Mouse (Mus musculus): ENCODE results near the gene Tph2. TPM values are rescaled to one million over a fixed set of nuclear protein-coding genes. Genes with fewer than 3 reads are reported as not detected.
A peak's percentile ranks its signal among the peaks of the same experiment; 100 is the strongest.

The Tph2 gene
- polyA plus RNA-seq (2012; rRNA removed), result 0.59 and 0.75 TPM in 2 replicates

GRCm38 (mm10) chr10:115184697-115185096 is at the start of gene Tph2:
Gene Tph2 (minus strand): TSS chr10:115185022.
- TF ChIP-seq POLR2A (IDR thresholded peaks at IDR 0.05; ENCODE audit: control insufficient read depth, low read depth, low read length), result no peak
- TF ChIP-seq CTCF (IDR thresholded peaks at IDR 0.05; ENCODE audit: control insufficient read depth, insufficient read depth, insufficient replicate concordance, low read depth, low read length), result peak; percentile 19; the same call in 1 of the 2 replicates
- Histone ChIP-seq H3K4me1 (ENCODE audit: control insufficient read depth, insufficient read depth, low read length) (no peaks in the 10 kb centered on the region), H3K4me3 (ENCODE audit: control insufficient read depth, low read depth, low read length) (no peak within 1 kb of the TSS), H3K27ac (ENCODE audit: control insufficient read depth, insufficient read depth, low read depth, low read length) (no peak within 1 kb of the TSS), H3K36me3 (ENCODE audit: control insufficient read depth, insufficient read depth, low read length) (no peaks in the 10 kb centered on the region), H3K27me3 (ENCODE audit: control insufficient read depth, insufficient read depth, low read length) (no peaks in the 10 kb centered on the region)

DNA sequence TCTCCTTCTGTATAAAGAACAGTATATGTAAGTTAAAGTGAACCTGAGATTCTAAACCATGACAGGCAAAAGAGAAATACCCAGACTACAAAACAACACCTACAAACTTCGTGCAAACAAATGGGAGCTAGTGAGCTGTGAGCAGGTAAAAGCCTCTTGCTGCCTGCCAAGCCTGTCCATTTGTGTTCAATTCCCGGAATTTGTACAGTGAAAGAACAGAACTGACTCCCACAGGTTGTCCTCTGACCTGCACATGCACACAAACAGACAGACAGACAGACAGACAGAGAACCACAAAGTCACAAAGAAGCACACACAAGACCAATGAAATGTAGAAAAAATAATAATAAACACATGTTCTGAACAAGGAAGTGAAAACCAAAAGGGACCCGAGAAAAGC is 49.0 kb upstream of the Tph2 start:
- H3K36me3 ChIP-seq (ENCODE audit: control insufficient read depth, insufficient read depth, low read length), result peaks cover 1% of the 10 kb centered on the region; the same call in 1 of the 2 replicates
- no peak overlapping the region for H3K4me3 ChIP-seq (ENCODE audit: control insufficient read depth, low read depth, low read length)
- no peaks in the 10 kb centered on the region for H3K27me3 ChIP-seq (ENCODE audit: control insufficient read depth, insufficient read depth, low read length)
- no peak for TF ChIP-seq CTCF (IDR thresholded peaks at IDR 0.05; ENCODE audit: control insufficient read depth, insufficient read depth, insufficient replicate concordance, low read depth, low read length)
- TF ChIP-seq POLR2A (IDR thresholded peaks at IDR 0.05; ENCODE audit: control insufficient read depth, low read depth, low read length), result no peak
- H3K27ac ChIP-seq (ENCODE audit: control insufficient read depth, insufficient read depth, low read depth, low read length), result no peak overlapping the region
- no peaks in the 10 kb centered on the region for H3K4me1 ChIP-seq (ENCODE audit: control insufficient read depth, insufficient read depth, low read length)

- TF ChIP-seq POLR2A (IDR thresholded peaks at IDR 0.05; ENCODE audit: control insufficient read depth, low read depth, low read length) (no peak), CTCF (IDR thresholded peaks at IDR 0.05; ENCODE audit: control insufficient read depth, insufficient read depth, insufficient replicate concordance, low read depth, low read length) (no peak)
- no peaks in the 10 kb centered on the region for H3K4me1 ChIP-seq (ENCODE audit: control insufficient read depth, insufficient read depth, low read length)
- H3K36me3 ChIP-seq (ENCODE audit: control insufficient read depth, insufficient read depth, low read length), result no peaks in the 10 kb centered on the region
- no peak overlapping the region for H3K4me3 ChIP-seq (ENCODE audit: control insufficient read depth, low read depth, low read length)
- H3K27me3 ChIP-seq (ENCODE audit: control insufficient read depth, insufficient read depth, low read length), result no peaks in the 10 kb centered on the region
- no peak overlapping the region for H3K27ac ChIP-seq (ENCODE audit: control insufficient read depth, insufficient read depth, low read depth, low read length)
Measured at GRCm38 (mm10) chr10:115232513-115232912, 47.7 kb upstream of the Tph2 start.

DNA sequence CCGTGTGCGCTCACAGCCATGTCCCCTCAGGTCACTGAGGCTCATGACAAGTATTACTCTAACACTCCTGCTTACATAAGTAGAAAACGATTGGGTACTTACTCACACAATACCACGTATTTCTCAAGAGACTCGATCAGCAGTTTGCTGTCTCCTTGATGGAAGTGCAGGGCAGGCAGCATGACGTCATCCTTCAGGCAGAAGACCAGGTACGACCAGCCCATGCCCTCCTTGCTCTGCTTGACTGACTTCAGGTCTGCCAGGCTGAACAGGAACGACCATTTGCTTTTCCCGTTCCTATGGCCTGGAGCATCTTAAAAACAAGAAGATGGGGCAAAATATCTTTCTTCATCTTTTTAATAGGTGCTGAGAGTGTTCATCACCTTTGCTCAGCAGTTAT is 44.2 kb upstream of the Tph2 start:
- no peaks in the 10 kb centered on the region for H3K36me3 ChIP-seq (ENCODE audit: control insufficient read depth, insufficient read depth, low read length)

GRCm38 (mm10) chr10:115226586-115226985 is 41.8 kb upstream of the Tph2 start:
- Histone ChIP-seq H3K27ac (ENCODE audit: control insufficient read depth, insufficient read depth, low read depth, low read length) (no peak overlapping the region), H3K27me3 (ENCODE audit: control insufficient read depth, insufficient read depth, low read length) (no peaks in the 10 kb centered on the region), H3K4me1 (ENCODE audit: control insufficient read depth, insufficient read depth, low read length) (no peaks in the 10 kb centered on the region), H3K36me3 (ENCODE audit: control insufficient read depth, insufficient read depth, low read length) (no peaks in the 10 kb centered on the region), H3K4me3 (ENCODE audit: control insufficient read depth, low read depth, low read length) (no peak overlapping the region)
- TF ChIP-seq POLR2A (IDR thresholded peaks at IDR 0.05; ENCODE audit: control insufficient read depth, low read depth, low read length) (no peak), CTCF (IDR thresholded peaks at IDR 0.05; ENCODE audit: control insufficient read depth, insufficient read depth, insufficient replicate concordance, low read depth, low read length) (no peak)

More for the DNA sequence above, 44.2 kb upstream of the Tph2 start:
- Histone ChIP-seq H3K4me1 (ENCODE audit: control insufficient read depth, insufficient read depth, low read length) (no peaks in the 10 kb centered on the region), H3K27ac (ENCODE audit: control insufficient read depth, insufficient read depth, low read depth, low read length) (no peak overlapping the region), H3K4me3 (ENCODE audit: control insufficient read depth, low read depth, low read length) (no peak overlapping the region), H3K27me3 (ENCODE audit: control insufficient read depth, insufficient read depth, low read length) (no peaks in the 10 kb centered on the region)
- no peak for TF ChIP-seq CTCF (IDR thresholded peaks at IDR 0.05; ENCODE audit: control insufficient read depth, insufficient read depth, insufficient replicate concordance, low read depth, low read length)
- TF ChIP-seq POLR2A (IDR thresholded peaks at IDR 0.05; ENCODE audit: control insufficient read depth, low read depth, low read length), result no peak

DNA sequence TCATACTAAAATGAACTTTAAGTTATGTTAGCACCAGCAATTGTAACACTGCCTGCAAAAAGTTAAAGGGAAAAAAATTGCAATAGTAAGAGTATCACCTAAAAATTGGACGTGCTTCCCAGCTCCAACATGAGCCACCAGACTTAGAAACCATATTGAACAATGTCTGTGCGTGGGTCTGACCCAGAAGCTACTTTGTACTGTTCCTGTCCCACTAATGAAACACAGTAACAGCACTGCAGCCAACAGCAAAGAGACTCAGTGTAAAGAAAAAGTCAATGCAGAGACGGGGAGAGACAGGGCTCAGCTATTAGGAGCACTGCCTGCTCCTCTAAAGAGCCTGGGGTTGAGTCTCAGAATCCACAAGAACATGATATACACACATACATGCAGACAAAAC is 39.0 kb upstream of the Tph2 start:
- Histone ChIP-seq H3K4me3 (ENCODE audit: control insufficient read depth, low read depth, low read length) (no peak overlapping the region), H3K27me3 (ENCODE audit: control insufficient read depth, insufficient read depth, low read length) (no peaks in the 10 kb centered on the region)

GRCm38 (mm10) chr10:115212916-115213580 is 28.2 kb upstream of the Tph2 start:
- Histone ChIP-seq H3K27ac (ENCODE audit: control insufficient read depth, insufficient read depth, low read depth, low read length) (no peak overlapping the region), H3K27me3 (ENCODE audit: control insufficient read depth, insufficient read depth, low read length) (no peaks in the 10 kb centered on the region), H3K36me3 (ENCODE audit: control insufficient read depth, insufficient read depth, low read length) (peaks cover 4% of the 10 kb centered on the region; the same call in 1 of the 2 replicates), H3K4me3 (ENCODE audit: control insufficient read depth, low read depth, low read length) (no peak overlapping the region), H3K4me1 (ENCODE audit: control insufficient read depth, insufficient read depth, low read length) (no peaks in the 10 kb centered on the region)
- TF ChIP-seq CTCF (IDR thresholded peaks at IDR 0.05; ENCODE audit: control insufficient read depth, insufficient read depth, insufficient replicate concordance, low read depth, low read length), result no peak

More for the DNA sequence above, 39.0 kb upstream of the Tph2 start:
- Histone ChIP-seq H3K4me1 (ENCODE audit: control insufficient read depth, insufficient read depth, low read length) (no peaks in the 10 kb centered on the region), H3K27ac (ENCODE audit: control insufficient read depth, insufficient read depth, low read depth, low read length) (no peak overlapping the region), H3K36me3 (ENCODE audit: control insufficient read depth, insufficient read depth, low read length) (no peaks in the 10 kb centered on the region; the same call in 1 of the 2 replicates)
- no peak for TF ChIP-seq CTCF (IDR thresholded peaks at IDR 0.05; ENCODE audit: control insufficient read depth, insufficient read depth, insufficient replicate concordance, low read depth, low read length)
- TF ChIP-seq POLR2A (IDR thresholded peaks at IDR 0.05; ENCODE audit: control insufficient read depth, low read depth, low read length), result no peak
